Mouse (Mus musculus) spleen, postnatal 4 days (tissue): ENCODE results near the gene Serpinb9b.

Source experiments
- DNase-seq, 2 experiments: peaks; one replicate each; pipeline ENCODE4 v3.0.0; 2022; ENCODE audit warnings: low spot score in 2 of 2

The Serpinb9b gene

DNA sequence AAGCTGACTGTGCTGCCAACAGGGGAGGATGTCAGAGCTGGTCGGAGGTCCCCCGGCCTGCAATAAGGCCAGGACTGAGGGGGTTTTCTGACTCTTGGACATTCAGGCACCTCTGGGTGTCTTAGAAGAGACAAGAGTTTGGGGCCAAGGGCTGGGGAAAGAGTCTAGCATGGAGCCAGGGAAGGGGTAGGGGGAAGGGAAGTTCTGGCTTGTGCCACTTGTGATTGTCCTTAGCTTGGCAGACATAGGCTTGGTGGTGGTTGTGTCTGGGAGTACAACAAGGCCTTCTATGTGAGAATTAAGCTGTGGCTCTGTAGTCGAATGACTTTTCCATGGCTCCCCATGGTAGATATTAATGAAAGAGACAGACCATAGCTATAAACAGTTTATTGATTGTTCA lies 16.3 kb downstream of the Serpinb9b start:
- no peak for DNase-seq

- no peak for DNase-seq
Observed at GRCm38 (mm10) chr13:33047234-33047633, 20.0 kb downstream of the Serpinb9b start.

GRCm38 (mm10) chr13:33048187-33048586 lies 21.0 kb downstream of the Serpinb9b start:
- no peak for DNase-seq

- no peak for DNase-seq
Observed at GRCm38 (mm10) chr13:33051697-33052096, 24.5 kb downstream of the Serpinb9b start.

GRCm38 (mm10) chr13:33063048-33063447 lies 35.8 kb downstream of the Serpinb9b start:
- DNase-seq = no peak

DNA sequence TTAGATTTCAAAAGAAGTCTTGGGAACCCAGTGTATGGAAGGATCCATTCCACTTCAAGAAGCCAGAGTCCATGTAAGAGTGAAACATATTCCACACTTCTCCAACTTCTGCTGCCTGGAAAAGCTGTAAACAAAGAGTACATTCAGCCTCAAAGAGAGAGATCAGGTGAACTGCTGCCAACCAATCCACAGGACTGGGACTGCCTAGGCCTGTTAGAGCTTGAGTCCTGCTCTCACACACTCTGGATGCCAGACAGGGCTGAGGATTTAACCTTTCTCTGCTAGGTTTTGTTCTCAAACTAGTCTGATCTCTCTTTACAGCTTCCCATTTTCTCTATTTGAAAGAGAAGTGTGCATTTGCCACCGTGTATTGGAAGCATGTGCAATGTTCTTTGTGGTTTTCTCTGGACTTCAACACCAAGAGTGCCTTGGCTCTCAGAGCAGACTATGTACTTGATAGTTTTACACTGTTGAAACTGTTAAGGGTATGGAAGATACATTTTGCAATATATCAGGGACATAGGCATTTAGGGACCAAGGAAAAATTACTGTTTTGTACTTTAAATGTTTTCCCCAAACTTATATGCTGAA lies 40.3 kb downstream of the Serpinb9b start:
- no peak for DNase-seq

DNA sequence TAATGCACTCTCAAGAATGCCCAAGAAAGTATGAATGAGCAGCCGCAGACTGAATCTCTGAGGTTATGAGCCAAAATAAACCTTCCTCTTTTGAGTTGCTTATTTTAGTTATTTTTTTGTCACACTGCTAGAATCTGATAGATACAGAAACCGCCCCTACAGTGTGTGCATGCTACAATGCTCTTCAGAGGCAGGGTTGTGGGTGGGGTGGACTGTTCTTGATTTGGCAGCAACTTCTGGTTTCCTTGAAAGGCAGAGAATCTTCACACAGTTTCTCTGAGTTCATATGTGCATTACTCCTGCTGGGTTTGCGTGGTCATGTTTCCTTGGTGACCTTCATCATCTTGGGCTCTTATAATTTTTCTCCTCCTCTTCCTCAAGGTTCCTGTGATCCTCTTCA lies 40.9 kb downstream of the Serpinb9b start:
- no peak for DNase-seq

DNA sequence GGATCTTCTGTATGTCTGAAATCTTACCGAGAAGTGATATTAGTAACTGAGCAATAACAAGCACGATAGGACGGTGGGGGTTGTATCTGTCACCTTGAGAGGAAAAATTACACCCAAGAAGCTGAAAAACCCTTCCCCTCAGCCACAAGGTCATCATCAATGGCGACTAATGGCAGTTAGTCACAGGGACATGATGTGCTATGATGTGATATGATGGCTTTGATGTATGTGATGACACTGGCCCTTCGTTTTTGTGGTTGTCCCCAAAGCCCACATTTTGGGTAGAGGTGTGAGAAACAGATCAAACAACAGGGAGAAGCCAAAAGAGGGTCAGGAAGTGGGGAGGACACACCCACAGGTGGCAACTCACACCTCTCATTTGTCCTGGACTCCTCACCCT lies 44.6 kb downstream of the Serpinb9b start:
- no peak for DNase-seq

GRCm38 (mm10) chr13:33074029-33074428 lies 46.8 kb downstream of the Serpinb9b start:
- DNase-seq = peak in 1 of 2 experiments; percentile 36

DNA sequence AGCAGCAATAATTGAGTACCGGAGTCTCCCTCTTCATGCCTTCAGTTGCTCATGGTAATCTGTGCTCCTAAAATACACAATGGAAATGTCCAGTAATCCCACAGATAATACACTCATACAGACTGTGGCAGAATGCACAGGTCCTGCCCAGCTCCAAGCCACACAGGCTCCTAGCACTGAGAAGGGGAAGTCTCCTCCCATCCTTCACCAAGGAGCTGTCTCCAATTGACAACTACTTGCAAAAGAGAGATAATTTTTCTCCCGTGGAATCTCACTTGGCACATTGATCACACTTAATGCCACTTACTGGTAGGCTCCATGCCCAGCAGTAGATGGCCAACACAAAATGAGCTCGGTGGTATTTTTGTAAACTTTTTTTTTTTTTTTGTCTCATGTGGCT lies 49.0 kb downstream of the Serpinb9b start:
- DNase-seq = no peak

DNA sequence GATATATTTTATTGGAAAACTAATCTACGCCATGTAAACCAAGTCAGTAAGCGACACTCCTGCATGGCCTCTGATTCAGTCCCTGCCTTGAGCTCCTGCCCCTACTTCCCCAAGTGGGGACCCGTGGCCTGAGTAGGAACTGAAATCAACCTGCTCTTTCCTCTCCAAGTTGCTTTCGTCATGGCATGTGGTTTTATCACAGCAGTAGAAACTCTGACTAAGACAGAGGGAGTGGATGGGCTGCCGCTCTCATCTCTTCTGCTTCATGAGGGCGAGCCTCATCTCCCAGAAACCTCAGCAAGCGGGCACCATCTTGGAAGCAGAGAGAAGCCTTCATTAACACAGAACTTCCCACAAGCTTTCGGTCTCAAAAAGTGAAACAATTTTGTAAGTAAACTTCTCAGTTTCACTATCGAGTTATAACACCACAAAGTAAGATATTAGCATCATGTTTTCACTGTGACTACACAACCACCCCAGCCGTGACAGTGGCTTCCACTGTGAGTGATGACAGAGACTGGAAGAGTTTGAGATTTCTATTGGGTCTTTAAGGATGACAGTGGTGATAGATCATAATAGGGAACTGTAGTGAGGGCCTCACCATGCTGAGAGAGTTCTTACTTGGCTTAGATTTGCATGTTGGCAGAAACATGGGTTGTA lies 49.9 kb downstream of the Serpinb9b start:
- DNase-seq = no peak

DNA sequence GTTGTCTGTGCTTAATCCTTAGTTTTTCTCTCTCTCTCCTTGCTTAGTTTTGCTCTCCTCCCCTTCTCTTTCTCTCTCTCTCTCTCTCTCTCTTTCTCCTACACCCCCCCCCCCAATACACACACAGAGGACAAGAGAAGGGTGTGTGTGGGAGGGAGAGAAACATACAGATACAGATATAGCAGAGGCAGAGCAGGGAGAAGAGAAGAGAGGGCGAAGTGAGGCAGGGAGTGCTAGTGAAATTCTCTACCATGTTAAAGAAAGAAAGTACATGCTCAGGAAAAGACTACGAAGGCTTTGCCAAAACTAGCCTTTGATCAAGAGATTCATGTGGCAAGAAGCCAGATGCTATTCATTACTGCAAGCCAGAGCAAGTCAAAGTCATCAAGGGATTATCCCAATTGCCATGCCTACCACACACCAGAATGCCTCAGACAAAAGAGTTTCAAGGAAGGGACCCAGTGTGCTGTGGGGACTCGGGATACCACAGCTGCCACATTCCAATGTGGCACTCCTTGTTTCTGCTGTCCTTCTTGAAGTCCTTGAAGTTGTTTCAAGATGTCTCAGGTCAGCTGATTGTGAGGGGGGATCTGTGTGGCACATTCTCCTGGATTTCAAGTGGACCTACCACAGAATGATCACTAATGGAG lies 51.0 kb downstream of the Serpinb9b start, which contains the start of gene Serpinb1b:
Serpinb1b (plus strand) TSS at position 520 of the 650 bp plus-strand sequence.
- no peak for DNase-seq

GRCm38 (mm10) chr13:33079391-33079790 lies 52.2 kb downstream of the Serpinb9b start:
- no peak for DNase-seq

DNA sequence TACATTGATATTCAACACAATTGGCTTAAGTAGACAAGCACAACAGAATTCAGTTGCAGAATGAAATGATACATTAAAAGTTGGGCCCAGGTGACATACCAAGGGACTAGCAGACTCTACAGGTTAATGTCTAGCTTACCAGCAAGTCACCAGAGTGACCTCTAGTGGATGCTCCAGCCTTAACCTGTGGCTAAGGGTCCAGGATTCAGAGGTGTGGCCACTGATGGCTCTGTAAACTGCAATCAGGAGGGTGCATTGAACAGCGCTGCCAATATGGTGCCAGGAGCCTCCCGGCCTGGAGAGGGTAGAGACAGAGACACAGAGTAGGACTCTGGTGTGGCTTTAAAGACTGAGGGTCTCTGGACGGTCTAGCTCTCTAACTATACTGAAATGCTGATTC lies 53.1 kb downstream of the Serpinb9b start:
- DNase-seq = no peak

DNA sequence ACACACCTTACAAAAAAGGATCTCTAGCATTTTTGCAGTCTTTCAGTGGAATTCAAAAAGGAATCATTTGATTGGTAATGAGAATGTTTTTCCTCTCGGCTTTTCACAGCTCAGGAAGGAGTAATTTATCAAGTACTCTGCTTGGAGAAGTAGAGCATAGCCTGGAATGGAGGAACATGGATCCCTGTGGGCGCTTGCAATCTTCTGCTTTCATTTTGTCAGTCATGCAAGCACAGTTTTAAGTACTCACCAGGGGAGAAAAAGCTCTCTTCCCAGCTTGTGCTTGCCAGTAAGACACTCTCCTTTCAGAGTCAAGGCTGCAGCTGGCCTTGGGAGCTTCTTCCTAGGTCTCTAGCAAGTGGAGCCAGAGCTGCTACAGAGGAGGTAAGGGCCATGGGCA lies 56.6 kb downstream of the Serpinb9b start:
- no peak for DNase-seq

DNA sequence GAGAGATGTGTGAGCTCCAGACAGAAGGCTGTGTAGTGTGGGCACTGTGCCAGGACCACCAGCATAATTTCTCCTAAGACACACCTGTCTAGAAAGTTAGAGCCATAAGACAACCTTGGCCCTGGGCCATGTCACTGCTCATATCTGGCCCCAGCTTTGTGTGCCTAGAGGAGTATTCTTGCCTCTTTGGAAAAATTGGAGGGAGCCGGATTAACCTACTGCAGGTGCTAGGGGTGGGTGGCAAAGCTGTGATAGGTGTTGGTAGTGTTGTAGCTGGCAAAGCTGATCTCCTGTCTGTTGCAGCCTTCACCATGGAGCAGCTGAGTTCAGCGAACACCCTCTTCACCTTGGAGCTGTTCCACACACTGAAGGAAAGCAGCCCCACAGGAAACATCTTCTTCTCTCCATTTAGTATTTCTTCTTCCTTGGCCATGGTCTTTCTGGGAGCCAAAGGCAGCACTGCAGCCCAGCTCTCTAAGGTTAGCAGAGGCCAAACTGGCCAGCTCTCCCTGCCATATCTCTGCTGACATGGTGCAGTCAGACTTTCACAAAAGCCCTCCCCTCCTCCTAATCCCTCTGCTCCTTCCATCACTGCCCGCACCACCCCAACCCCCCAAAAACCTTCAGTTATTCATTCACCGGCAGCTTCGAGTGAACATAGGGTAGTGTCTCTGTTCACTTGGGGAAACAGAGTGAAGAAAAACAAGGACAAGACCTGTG lies 57.9 kb downstream of the Serpinb9b start:
- DNase-seq = no peak

GRCm38 (mm10) chr13:33085695-33086432 lies 58.6 kb downstream of the Serpinb9b start:
- no peak for DNase-seq

DNA sequence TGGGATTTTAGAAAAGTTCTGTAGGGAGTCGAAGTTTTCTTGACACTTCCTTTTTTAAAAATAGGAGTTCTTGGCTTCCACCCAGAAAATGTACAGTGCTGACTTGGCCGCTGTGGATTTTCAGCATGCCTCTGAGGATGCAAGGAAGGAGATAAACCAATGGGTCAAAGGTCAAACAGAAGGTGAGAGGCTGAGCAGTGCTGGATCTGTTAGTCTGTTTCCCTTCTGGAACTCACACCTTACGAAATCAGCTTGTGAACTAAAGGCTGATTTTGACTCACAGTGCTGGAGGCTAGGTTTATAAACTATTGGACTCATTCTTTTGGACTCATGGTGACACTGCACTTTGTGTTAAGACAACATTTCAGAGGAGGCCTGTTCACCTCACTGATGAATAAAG lies 62.4 kb downstream of the Serpinb9b start:
- no peak for DNase-seq

- no peak for DNase-seq
Observed at GRCm38 (mm10) chr13:33090546-33090945, 63.3 kb downstream of the Serpinb9b start.

- DNase-seq = no peak
Observed at GRCm38 (mm10) chr13:33091306-33091705, 64.1 kb downstream of the Serpinb9b start.
